Mouse (Mus musculus) heart, embryonic 14.5 days (tissue): ENCODE data around the gene Irf2. TPM values are rescaled to one million over a fixed set of nuclear protein-coding genes. Genes with fewer than 3 reads are reported as not detected.

ENCODE experiments used
- ATAC-seq: fragments of 200-750 bp; cut with Nextera tagmentation; 2 replicates; pipeline ENCODE4 v1.8.0; 2017; ENCODE audit warnings: low read depth, moderate TSS enrichment; ENCODE audit not compliant: insufficient number of reproducible peaks, insufficient read depth, low FRiP score
- H3K27ac ChIP-seq, 2 experiments: fragments of 200-500 bp in 1 of 2; fragments of 300-500 bp in 1 of 2; sonication (generic) in 1 of 2; replicated peaks in 1 of 2; 2 replicates each; pipeline ENCODE4 v1.5.1; 2012 to 2014; ENCODE audit warnings: low read depth in 2 of 2, low read length in 2 of 2, control low read depth in 1 of 2, mild to moderate bottlenecking in 1 of 2, mixed read lengths in 1 of 2; ENCODE audit not compliant: control insufficient read depth in 1 of 2, insufficient read depth in 1 of 2
- H3K27me3 ChIP-seq: fragments of 300-500 bp; sonication (generic); 2 replicates; pipeline ENCODE4 v1.6.1; 2014; ENCODE audit warnings: mild to moderate bottlenecking, low read length, control low read depth; ENCODE audit not compliant: control insufficient read depth, insufficient read depth
- H3K36me3 ChIP-seq: fragments of 300-500 bp; sonication (generic); 2 replicates; pipeline ENCODE4 v1.6.1; 2014; ENCODE audit warnings: mild to moderate bottlenecking, control low read depth, low read length, mixed read lengths; ENCODE audit not compliant: control insufficient read depth, insufficient read depth
- H3K4me1 ChIP-seq, 2 experiments: fragments of 200-500 bp in 1 of 2; fragments of 300-500 bp in 1 of 2; sonication (generic) in 1 of 2; 2 replicates each; pipeline ENCODE4 v1.6.1; 2012 to 2014; ENCODE audit warnings: low read length in 2 of 2, control low read depth in 1 of 2, mixed read lengths in 1 of 2; ENCODE audit not compliant: control insufficient read depth in 2 of 2, insufficient read depth in 2 of 2
- H3K4me2 ChIP-seq: fragments of 300-500 bp; sonication (generic); 2 replicates; pipeline ENCODE4 v1.6.1; 2014; ENCODE audit warnings: mild to moderate bottlenecking, low read length
- H3K4me3 ChIP-seq, 2 experiments: fragments of 200-500 bp in 1 of 2; fragments of 300-500 bp in 1 of 2; sonication (generic) in 1 of 2; 2 replicates each; pipeline ENCODE4 v1.5.1; 2012 to 2014; ENCODE audit warnings: low read length in 2 of 2, mild to moderate bottlenecking in 2 of 2, control low read depth in 1 of 2, low read depth in 1 of 2, moderate library complexity in 1 of 2; ENCODE audit not compliant: control insufficient read depth in 1 of 2, insufficient read depth in 1 of 2
- H3K9ac ChIP-seq: fragments of 300-500 bp; sonication (generic); 2 replicates; pipeline ENCODE4 v1.6.1; 2014; ENCODE audit warnings: mild to moderate bottlenecking, low read length
- H3K9me3 ChIP-seq: fragments of 300-500 bp; sonication (generic); 2 replicates; pipeline ENCODE4 v1.6.1; 2016; ENCODE audit warnings: low read length, control low read depth; ENCODE audit not compliant: control insufficient read depth
- WGBS: fragments of 180-500 bp; shearing (Covaris S2); extraction: QIAGEN DNeasy Blood & Tissue Kit; methylation state at CpG from one replicate; pipeline ENCODE4 v1.1.7; 2014; 5-methylcytosine and 5-hydroxymethylcytosine counted together
- polyA plus RNA-seq: library from polyadenylated mRNA; unstranded; fragments of >200 nt; fragmentation: Nextera tagmentation; extraction: Ambion mirVana; gene quantifications from 2 replicates; pipeline ENCODE4 v1.2.1, GENCODE M21; 2014

The Irf2 gene
- polyA plus RNA-seq, 1 experiment from 2014 or later, result 16.5 TPM

- no peaks in the 10 kb centered on the region for H3K9me3 ChIP-seq
- ATAC-seq, result no peak
- H3K27ac ChIP-seq, result no peak overlapping the region
- H3K4me1 ChIP-seq, result peaks cover 0 to 7% of the 10 kb centered on the region in 2 experiments; a peak in 1 of 4 replicates
- WGBS, result 82% methylated on average over 11 of the region's 11 CpGs
- H3K4me3 ChIP-seq, result no peak overlapping the region
- peaks cover 58% of the 10 kb centered on the region for H3K36me3 ChIP-seq
- H3K27me3 ChIP-seq, result no peaks in the 10 kb centered on the region
- no peak overlapping the region for H3K9ac ChIP-seq
- H3K4me2 ChIP-seq, result no peak overlapping the region
Measured at GRCm38 (mm10) chr8:46811021-46811622, 71.6 kb downstream of the Irf2 start.

GRCm38 (mm10) chr8:46811944-46812343, 72.4 kb downstream of the Irf2 start:
- no peaks in the 10 kb centered on the region for H3K27me3 ChIP-seq
- WGBS, result 62% methylated on average over 2 of the region's 2 CpGs
- no peak overlapping the region for H3K27ac ChIP-seq
- no peak overlapping the region for H3K4me3 ChIP-seq
- H3K36me3 ChIP-seq, result peaks cover 52% of the 10 kb centered on the region
- H3K4me2 ChIP-seq, result no peak overlapping the region
- peaks cover 2 to 7% of the 10 kb centered on the region in 2 experiments; a peak in 1 of 4 replicates for H3K4me1 ChIP-seq
- H3K9me3 ChIP-seq, result no peaks in the 10 kb centered on the region
- H3K9ac ChIP-seq, result no peak overlapping the region
- ATAC-seq, result no peak

GRCm38 (mm10) chr8:46812966-46813365, 73.4 kb downstream of the Irf2 start:
- Histone ChIP-seq H3K9ac (no peak overlapping the region), H3K36me3 (peaks cover 46% of the 10 kb centered on the region), H3K27me3 (no peaks in the 10 kb centered on the region), H3K4me2 (no peak overlapping the region), H3K9me3 (no peaks in the 10 kb centered on the region), H3K4me3 (no peak overlapping the region), H3K4me1 (peaks cover 2 to 11% of the 10 kb centered on the region in 2 experiments; a peak in 3 of 4 replicates), H3K27ac (no peak overlapping the region)
- 63% methylated on average over 4 of the region's 4 CpGs for WGBS
- no peak for ATAC-seq

- Histone ChIP-seq H3K4me3 (no peak overlapping the region), H3K27ac (no peak overlapping the region), H3K27me3 (no peaks in the 10 kb centered on the region), H3K9ac (no peak overlapping the region), H3K4me1 (peaks cover 14 to 20% of the 10 kb centered on the region in 2 experiments), H3K9me3 (no peaks in the 10 kb centered on the region), H3K4me2 (no peak overlapping the region), H3K36me3 (peaks cover 50% of the 10 kb centered on the region)
- no peak; the same call in 1 of the 2 replicates for ATAC-seq
- 49% methylated on average over 14 of the region's 14 CpGs for WGBS
Measured at GRCm38 (mm10) chr8:46818106-46818989, 78.8 kb downstream of the Irf2 start.

- Histone ChIP-seq H3K4me2 (no peak overlapping the region), H3K27ac (peak overlapping the region; percentile 14 to 30; a peak in 3 of 4 replicates), H3K36me3 (peaks cover 54% of the 10 kb centered on the region), H3K4me3 (no peak overlapping the region), H3K4me1 (peaks cover 14 to 20% of the 10 kb centered on the region in 2 experiments), H3K27me3 (no peaks in the 10 kb centered on the region), H3K9me3 (no peaks in the 10 kb centered on the region), H3K9ac (no peak overlapping the region)
- peak; percentile 26; the same call in 1 of the 2 replicates for ATAC-seq
- 3% methylated on average over 2 of the region's 2 CpGs for WGBS
Measured at GRCm38 (mm10) chr8:46818990-46819288, 79.4 kb downstream of the Irf2 start.

GRCm38 (mm10) chr8:46828734-46829413, 89.3 kb downstream of the Irf2 start:
- H3K36me3 ChIP-seq, result peaks cover 26% of the 10 kb centered on the region
- WGBS, result 93% methylated on average over 7 of the region's 7 CpGs
- no peak for ATAC-seq
- H3K27me3 ChIP-seq, result no peaks in the 10 kb centered on the region
- no peak overlapping the region for H3K9ac ChIP-seq
- H3K4me3 ChIP-seq, result no peak overlapping the region
- H3K9me3 ChIP-seq, result no peaks in the 10 kb centered on the region
- H3K4me1 ChIP-seq, result peaks cover 4 to 11% of the 10 kb centered on the region in 2 experiments; a peak in 3 of 4 replicates
- no peak overlapping the region for H3K27ac ChIP-seq
- no peak overlapping the region for H3K4me2 ChIP-seq

- no peak overlapping the region for H3K4me3 ChIP-seq
- no peak for ATAC-seq
- H3K27ac ChIP-seq, result no peak overlapping the region
- 72% methylated on average over 6 of the region's 6 CpGs for WGBS
- H3K27me3 ChIP-seq, result no peaks in the 10 kb centered on the region
- H3K36me3 ChIP-seq, result peaks cover 21% of the 10 kb centered on the region
- peaks cover 4 to 11% of the 10 kb centered on the region in 2 experiments; a peak in 3 of 4 replicates for H3K4me1 ChIP-seq
- H3K4me2 ChIP-seq, result no peak overlapping the region
- H3K9ac ChIP-seq, result no peak overlapping the region
- H3K9me3 ChIP-seq, result no peaks in the 10 kb centered on the region
Measured at GRCm38 (mm10) chr8:46829414-46830111, 90.0 kb downstream of the Irf2 start.
